Mouse (Mus musculus) embryonic fibroblast, embryonic 13.5 days (primary cell): ENCODE results near the gene Lpin1.

Experiments
- CTCF ChIP-seq: IDR thresholded peaks from 2 replicates; pipeline ENCODE4 v1.5.1; 2011; ENCODE audit warnings: mild to moderate bottlenecking, control low read depth, low read length, moderate library complexity, borderline replicate concordance; ENCODE audit not compliant: insufficient read depth
- POLR2A ChIP-seq: IDR thresholded peaks from 2 replicates; pipeline ENCODE4 v1.6.1; 2011; ENCODE audit warnings: low read depth, mild to moderate bottlenecking, control low read depth, low read length, moderate library complexity

- TF ChIP-seq CTCF = no peak
- no peak for TF ChIP-seq POLR2A
These were observed 118.1 kb downstream of the Lpin1 start for GRCm38 (mm10) chr12:16492713-16493112.
